Mouse (Mus musculus) activated CD4-positive, CD25-positive, alpha-beta regulatory T cell, adult 4 months (primary cell): ENCODE data around the gene Dmpk. TPM values are rescaled to one million over a fixed set of nuclear protein-coding genes. Genes with fewer than 3 reads are reported as not detected.

Experiments used
- polyA plus RNA-seq, 2 experiments: library from polyadenylated mRNA; unstranded; fragments of 100-300 nt; shearing (Covaris generic); gene quantifications; one replicate each; pipeline ENCODE4 v1.2.1; 2017

Dmpk gene
- polyA plus RNA-seq, 2 experiments from 2014 or later, result not detected

Other genes starting within 250 kb of the Dmpk start
- gene Mill2, start 243.9 kb upstream of the Dmpk start, polyA plus RNA-seq, result not detected
- 100 to 1,000 TPM; 275 to 290 TPM for gene Pglyrp1, start 212.5 kb upstream of the Dmpk start, polyA plus RNA-seq
- gene Ccdc61, start 173.4 kb upstream of the Dmpk start, polyA plus RNA-seq, result 1 to 10 TPM; 5.3 to 9.2 TPM
- not detected for gene Nova2, start 158.0 kb upstream of the Dmpk start, polyA plus RNA-seq
- under 1 TPM in 1 of 2 experiments, not detected in 1; 0.31 TPM for gene Nanos2, start 96.4 kb upstream of the Dmpk start, polyA plus RNA-seq
- 1 to 10 TPM; 2.2 to 2.8 TPM for gene Mypop, start 92.6 kb upstream of the Dmpk start, polyA plus RNA-seq
- 1 to 10 TPM; 2.0 to 3.0 TPM for gene Irf2bp1, start 79.8 kb upstream of the Dmpk start, polyA plus RNA-seq
- gene Foxa3, start 60.3 kb upstream of the Dmpk start, polyA plus RNA-seq, result under 1 TPM in 1 of 2 experiments, not detected in 1; 0.16 TPM
- 10 to 100 TPM in 1 of 2 experiments, 1 to 10 TPM in 1; 10.0 to 10.3 TPM for gene Sympk, start 59.5 kb upstream of the Dmpk start, polyA plus RNA-seq
- not detected for gene Rsph6a, start 29.2 kb upstream of the Dmpk start, polyA plus RNA-seq
- not detected for gene Dmwd, start 7.6 kb upstream of the Dmpk start, polyA plus RNA-seq
- gene Six5, start 10.7 kb downstream of the Dmpk start, polyA plus RNA-seq, result under 1 TPM in 1 of 2 experiments, not detected in 1; 0.25 TPM
- gene Gm4969, start 34.5 kb downstream of the Dmpk start, polyA plus RNA-seq, result not detected
- gene Fbxo46, start 36.0 kb downstream of the Dmpk start, polyA plus RNA-seq, result 10 to 100 TPM; 17.1 to 17.7 TPM
- gene Qpctl, start 65.4 kb downstream of the Dmpk start, polyA plus RNA-seq, result 10 to 100 TPM in 1 of 2 experiments, 1 to 10 TPM in 1; 8.9 to 11.6 TPM
- 10 to 100 TPM; 85.2 to 96.5 TPM for gene Snrpd2, start 65.9 kb downstream of the Dmpk start, polyA plus RNA-seq
- not detected for gene Gipr, start 82.3 kb downstream of the Dmpk start, polyA plus RNA-seq
- 10 to 100 TPM in 1 of 2 experiments, 1 to 10 TPM in 1; 5.2 to 16.9 TPM for gene Eml2, start 92.6 kb downstream of the Dmpk start, polyA plus RNA-seq
- gene Gpr4, start 128.7 kb downstream of the Dmpk start, polyA plus RNA-seq, result under 1 TPM in 1 of 2 experiments, not detected in 1; 0.30 TPM
- 10 to 100 TPM; 16.6 to 16.9 TPM for gene Opa3, start 144.5 kb downstream of the Dmpk start, polyA plus RNA-seq
- gene Vasp, start 188.0 kb downstream of the Dmpk start, polyA plus RNA-seq, result 100 to 1,000 TPM in 1 of 2 experiments, 10 to 100 TPM in 1; 96.0 to 113 TPM
- gene Ppm1n, start 196.2 kb downstream of the Dmpk start, polyA plus RNA-seq, result 1 to 10 TPM; 1.1 to 1.2 TPM
- not detected for gene Rtn2, start 198.8 kb downstream of the Dmpk start, polyA plus RNA-seq
- gene Fosb, start 226.2 kb downstream of the Dmpk start, polyA plus RNA-seq, result 1 to 10 TPM in 1 of 2 experiments, under 1 TPM in 1; 0.79 to 1.1 TPM